Mouse (Mus musculus) intestine, postnatal 0 days (tissue): ENCODE data around the gene Il27ra. TPM values are rescaled to one million over a fixed set of nuclear protein-coding genes. Genes with fewer than 3 reads are reported as not detected.

ENCODE experiments used
- ATAC-seq: fragments of 200-750 bp; cut with Nextera tagmentation; 2 replicates; pipeline ENCODE4 v1.8.0; 2017; ENCODE audit warnings: mild to moderate bottlenecking, moderate TSS enrichment, moderate library complexity
- H3K27ac ChIP-seq: fragments of 300-500 bp; sonication (generic); 2 replicates; pipeline ENCODE4 v1.5.1; 2014; ENCODE audit warnings: mild to moderate bottlenecking, low read depth, low read length, moderate library complexity
- H3K27me3 ChIP-seq: fragments of 300-500 bp; sonication (generic); replicated peaks from 2 replicates; pipeline ENCODE4 v1.6.1; 2014; ENCODE audit warnings: low read length, mixed read lengths; ENCODE audit not compliant: control insufficient read depth, insufficient read depth
- H3K36me3 ChIP-seq: fragments of 300-500 bp; sonication (generic); 2 replicates; pipeline ENCODE4 v1.6.1; 2014; ENCODE audit warnings: mild to moderate bottlenecking, moderate library complexity; ENCODE audit not compliant: control insufficient read depth, insufficient read depth
- H3K4me1 ChIP-seq: fragments of 300-500 bp; sonication (generic); replicated peaks from 2 replicates; pipeline ENCODE4 v1.6.1; 2014; ENCODE audit warnings: antibody characterized with exemption, low read length, mixed read lengths; ENCODE audit not compliant: control insufficient read depth, insufficient read depth
- H3K4me2 ChIP-seq: fragments of 300-500 bp; sonication (generic); replicated peaks from 2 replicates; pipeline ENCODE4 v1.6.1; 2014; ENCODE audit warnings: low read depth, mild to moderate bottlenecking, moderate library complexity
- H3K4me3 ChIP-seq: fragments of 300-500 bp; sonication (generic); 2 replicates; pipeline ENCODE4 v1.5.1; 2014; ENCODE audit warnings: low read depth, low read length
- H3K9ac ChIP-seq: fragments of 300-500 bp; sonication (generic); 2 replicates; pipeline ENCODE4 v1.6.1; 2014; ENCODE audit warnings: mild to moderate bottlenecking, low read depth, low read length
- H3K9me3 ChIP-seq: fragments of 300-500 bp; sonication (generic); 2 replicates; pipeline ENCODE4 v1.6.1; 2016; ENCODE audit warnings: mixed run types; ENCODE audit not compliant: control insufficient read depth
- CTCF ChIP-seq: sonication (generic); IDR thresholded peaks from 2 replicates; pipeline ENCODE4 v1.5.1; 2016; ENCODE audit warnings: low read depth, mild to moderate bottlenecking, control low read depth, antibody characterized with exemption, moderate library complexity
- WGBS: fragments of 180-500 bp; shearing (Covaris S2); extraction: QIAGEN DNeasy Blood & Tissue Kit; methylation state at CpG from one replicate; pipeline ENCODE4 v1.1.7; 2014; 5-methylcytosine and 5-hydroxymethylcytosine counted together
- polyA plus RNA-seq: library from polyadenylated mRNA; unstranded; fragments of >200 nt; fragmentation: Nextera tagmentation; extraction: Ambion mirVana; gene quantifications from 2 replicates; pipeline ENCODE4 v1.2.1, GENCODE M21; 2015

Il27ra gene
- polyA plus RNA-seq, 1 experiment from 2014 or later = 0.29 TPM

- WGBS = 66% methylated on average over 3 of the region's 3 CpGs
- H3K9ac ChIP-seq = no peak overlapping the region
- TF ChIP-seq CTCF = no peak
- no peak overlapping the region for H3K4me3 ChIP-seq
- ATAC-seq = no peak
- no peaks in the 10 kb centered on the region for H3K9me3 ChIP-seq
- no peak overlapping the region for H3K27ac ChIP-seq
- H3K36me3 ChIP-seq = peaks cover 16% of the 10 kb centered on the region; the same call in 1 of the 2 replicates
- H3K27me3 ChIP-seq = no peaks in the 10 kb centered on the region
- H3K4me2 ChIP-seq = no peak overlapping the region
- no peaks in the 10 kb centered on the region; the same call in none of the 2 replicates for H3K4me1 ChIP-seq
These were observed 29.5 kb upstream of the Il27ra start for GRCm38 (mm10) chr8:84071921-84072320.

- Histone ChIP-seq H3K4me3 (no peak overlapping the region), H3K4me2 (no peak overlapping the region), H3K9ac (no peak overlapping the region), H3K36me3 (peaks cover 8% of the 10 kb centered on the region; the same call in 1 of the 2 replicates), H3K27me3 (no peaks in the 10 kb centered on the region), H3K9me3 (no peaks in the 10 kb centered on the region), H3K4me1 (no peaks in the 10 kb centered on the region; the same call in none of the 2 replicates), H3K27ac (no peak overlapping the region)
- no peak for TF ChIP-seq CTCF
- no peak for ATAC-seq
- WGBS = 80% methylated on average over 2 of the region's 2 CpGs
These were observed 28.3 kb upstream of the Il27ra start for GRCm38 (mm10) chr8:84070667-84071066.

GRCm38 (mm10) chr8:84070241-84070640 is 27.9 kb upstream of the Il27ra start:
- Histone ChIP-seq H3K9ac (no peak overlapping the region), H3K36me3 (peaks cover 3% of the 10 kb centered on the region; the same call in 1 of the 2 replicates), H3K27ac (no peak overlapping the region), H3K27me3 (no peaks in the 10 kb centered on the region), H3K9me3 (no peaks in the 10 kb centered on the region), H3K4me3 (no peak overlapping the region), H3K4me1 (no peaks in the 10 kb centered on the region; the same call in none of the 2 replicates), H3K4me2 (no peak overlapping the region)
- WGBS = 81% methylated on average over 5 of the region's 5 CpGs
- no peak for ATAC-seq
- TF ChIP-seq CTCF = no peak

DNA sequence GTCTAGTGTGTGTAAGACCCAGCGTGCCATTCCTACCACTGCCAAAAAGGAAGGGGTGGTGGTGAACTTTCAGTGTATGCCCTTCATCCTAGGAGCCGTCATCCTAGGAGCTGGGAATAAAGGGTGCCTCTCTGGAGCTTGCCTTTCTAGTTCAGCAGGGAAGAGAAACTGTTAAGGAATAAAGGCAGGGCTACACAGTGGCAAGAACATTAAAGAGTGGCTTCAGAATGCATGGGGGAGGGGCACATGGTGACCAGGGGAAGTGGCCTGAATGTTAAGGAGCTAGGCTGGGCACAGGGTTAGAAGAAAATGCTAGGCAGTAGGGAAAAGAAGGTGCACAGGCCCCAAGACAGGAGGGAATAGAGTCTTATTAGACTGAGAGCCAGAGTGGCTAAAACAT is 27.4 kb upstream of the Il27ra start:
- no peak overlapping the region for H3K4me3 ChIP-seq
- no peaks in the 10 kb centered on the region; the same call in none of the 2 replicates for H3K4me1 ChIP-seq
- no peak overlapping the region for H3K9ac ChIP-seq
- H3K27me3 ChIP-seq = no peaks in the 10 kb centered on the region
- 0 out of 2 replicates have a peak, but pooled peaks cover 3% of the 10 kb centered on the region for H3K36me3 ChIP-seq
- no peaks in the 10 kb centered on the region for H3K9me3 ChIP-seq
- no peak for TF ChIP-seq CTCF
- H3K4me2 ChIP-seq = no peak overlapping the region
- H3K27ac ChIP-seq = peak overlapping the region; percentile 62
- no peak for ATAC-seq
- 68% methylated on average over 2 of the region's 2 CpGs for WGBS

GRCm38 (mm10) chr8:84069169-84069568 is 26.8 kb upstream of the Il27ra start:
- WGBS = 10% methylated on average over 1 of the region's 1 CpGs
- no peaks in the 10 kb centered on the region for H3K27me3 ChIP-seq
- H3K4me3 ChIP-seq = no peak overlapping the region
- peak overlapping the region; percentile 24; the same call in 1 of the 2 replicates for H3K4me2 ChIP-seq
- 0 out of 2 replicates have a peak, but pooled peaks cover 3% of the 10 kb centered on the region for H3K36me3 ChIP-seq
- H3K9me3 ChIP-seq = no peaks in the 10 kb centered on the region
- no peak for TF ChIP-seq CTCF
- H3K4me1 ChIP-seq = no peaks in the 10 kb centered on the region; the same call in none of the 2 replicates
- no peak overlapping the region for H3K9ac ChIP-seq
- no peak for ATAC-seq
- peak overlapping the region; percentile 62 for H3K27ac ChIP-seq

GRCm38 (mm10) chr8:84068316-84069035 is 26.1 kb upstream of the Il27ra start:
- peak overlapping the region; percentile 79; the same call in 1 of the 2 replicates for H3K4me2 ChIP-seq

More at GRCm38 (mm10) chr8:84068316-84069035, 26.1 kb upstream of the Il27ra start:
- Histone ChIP-seq H3K9me3 (no peaks in the 10 kb centered on the region), H3K4me1 (no peaks in the 10 kb centered on the region; the same call in none of the 2 replicates), H3K27ac (peak overlapping the region; percentile 62; the same call in 1 of the 2 replicates), H3K36me3 (0 out of 2 replicates have a peak, but pooled peaks cover 3% of the 10 kb centered on the region), H3K4me3 (no peak overlapping the region), H3K27me3 (no peaks in the 10 kb centered on the region), H3K9ac (no peak overlapping the region)
- ATAC-seq = no peak
- TF ChIP-seq CTCF = no peak
- WGBS = 48% methylated on average over 12 of the region's 12 CpGs
